Mouse (Mus musculus) lung, postnatal 0 days (tissue): ENCODE results near the gene Hormad2.

ENCODE experiments used
- CTCF ChIP-seq: IDR thresholded peaks from 2 replicates; pipeline ENCODE4 v1.5.1; 2016; ENCODE audit warnings: antibody characterized with exemption, mild to moderate bottlenecking
- EP300 ChIP-seq: IDR thresholded peaks from 2 replicates; pipeline ENCODE4 v1.6.1; 2016; ENCODE audit warnings: antibody characterized with exemption, mild to moderate bottlenecking, control low read depth

GRCm38 (mm10) chr11:4319212-4319955 lies 121.5 kb downstream of the Hormad2 start:
- TF ChIP-seq EP300 (no peak), CTCF (no peak)
